Mouse (Mus musculus) limb, embryonic 13.5 days (tissue): ENCODE measurements around the gene Slc2a1. TPM values are rescaled to one million over a fixed set of nuclear protein-coding genes. Genes with fewer than 3 reads are reported as not detected.

ENCODE experiments used
- ATAC-seq: fragments of 200-750 bp; cut with Nextera tagmentation; 2 replicates; pipeline ENCODE4 v1.8.0; 2017; ENCODE audit warnings: low read depth, moderate number of reproducible peaks, moderate TSS enrichment; ENCODE audit not compliant: low FRiP score
- H3K27ac ChIP-seq: fragments of 300-500 bp; sonication (generic); 2 replicates; pipeline ENCODE4 v1.5.1; 2015; ENCODE audit warnings: inconsistent platforms, mild to moderate bottlenecking, moderate library complexity
- H3K27me3 ChIP-seq: fragments of 300-500 bp; sonication (generic); 2 replicates; pipeline ENCODE4 v1.6.1; 2015; ENCODE audit warnings: mild to moderate bottlenecking, inconsistent platforms
- H3K36me3 ChIP-seq: fragments of 300-500 bp; sonication (generic); 2 replicates; pipeline ENCODE4 v1.6.1; 2015; ENCODE audit warnings: inconsistent platforms, mild to moderate bottlenecking, moderate library complexity
- H3K4me1 ChIP-seq: fragments of 300-500 bp; sonication (generic); 2 replicates; pipeline ENCODE4 v1.6.1; 2015; ENCODE audit warnings: inconsistent platforms
- H3K4me2 ChIP-seq: fragments of 300-500 bp; sonication (generic); replicated peaks from 2 replicates; pipeline ENCODE4 v1.6.1; 2015; ENCODE audit warnings: inconsistent platforms, mild to moderate bottlenecking, moderate library complexity
- H3K4me3 ChIP-seq: fragments of 300-500 bp; sonication (generic); 2 replicates; pipeline ENCODE4 v1.5.1; 2015; ENCODE audit warnings: moderate library complexity, mild to moderate bottlenecking, inconsistent platforms
- H3K9ac ChIP-seq: fragments of 300-500 bp; sonication (generic); 2 replicates; pipeline ENCODE4 v1.6.1; 2015; ENCODE audit warnings: mild to moderate bottlenecking, inconsistent platforms
- H3K9me3 ChIP-seq: fragments of 300-500 bp; sonication (generic); 2 replicates; pipeline ENCODE4 v1.6.1; 2016; ENCODE audit warnings: inconsistent platforms
- WGBS: fragments of 180-500 bp; shearing (Covaris S2); methylation state at CpG from one replicate; pipeline ENCODE4 v1.1.7; 2015; 5-methylcytosine and 5-hydroxymethylcytosine counted together
- polyA plus RNA-seq: library from polyadenylated mRNA; unstranded; fragments of >200 nt; fragmentation: Nextera tagmentation; extraction: Ambion mirVana; gene quantifications from 2 replicates; pipeline ENCODE4 v1.2.1, GENCODE M21; 2015

Gene Slc2a1
- polyA plus RNA-seq, 1 experiment from 2014 or later, result 112 TPM

GRCm38 (mm10) chr4:119138171-119138570 is 29.7 kb downstream of the Slc2a1 start:
- H3K9me3 ChIP-seq, result no peaks in the 10 kb centered on the region
- H3K4me3 ChIP-seq, result peak overlapping the region; percentile 2; the same call in 1 of the 2 replicates
- H3K27me3 ChIP-seq, result no peaks in the 10 kb centered on the region
- H3K9ac ChIP-seq, result peak overlapping the region; percentile 55
- 10% methylated on average over 18 of the region's 18 CpGs for WGBS
- H3K4me1 ChIP-seq, result peaks cover 9% of the 10 kb centered on the region; the same call in 1 of the 2 replicates
- no peak overlapping the region for H3K27ac ChIP-seq
- peak; percentile 59 for ATAC-seq
- H3K4me2 ChIP-seq, result peak overlapping the region; percentile 49
- H3K36me3 ChIP-seq, result peaks cover 49% of the 10 kb centered on the region

- Histone ChIP-seq H3K9me3 (no peaks in the 10 kb centered on the region), H3K36me3 (peaks cover 43% of the 10 kb centered on the region), H3K27me3 (no peaks in the 10 kb centered on the region), H3K9ac (no peak overlapping the region), H3K4me1 (peaks cover 9% of the 10 kb centered on the region; the same call in 1 of the 2 replicates), H3K4me2 (peak overlapping the region; percentile 49; the same call in 1 of the 2 replicates), H3K27ac (no peak overlapping the region), H3K4me3 (no peak overlapping the region)
- 65% methylated on average over 8 of the region's 8 CpGs for WGBS
- ATAC-seq, result no peak
Observed at GRCm38 (mm10) chr4:119138776-119139175, 30.3 kb downstream of the Slc2a1 start.

GRCm38 (mm10) chr4:119140126-119140525 is 31.6 kb downstream of the Slc2a1 start:
- Histone ChIP-seq H3K27ac (no peak overlapping the region), H3K27me3 (no peaks in the 10 kb centered on the region), H3K4me2 (no peak overlapping the region), H3K4me1 (peaks cover 9% of the 10 kb centered on the region; the same call in 1 of the 2 replicates), H3K36me3 (peaks cover 29% of the 10 kb centered on the region), H3K9ac (no peak overlapping the region), H3K9me3 (peaks cover 4% of the 10 kb centered on the region; the same call in 1 of the 2 replicates), H3K4me3 (no peak overlapping the region)
- 56% methylated on average over 3 of the region's 3 CpGs for WGBS
- no peak for ATAC-seq

GRCm38 (mm10) chr4:119141191-119141590 is 32.7 kb downstream of the Slc2a1 start:
- ATAC-seq, result no peak
- H3K4me1 ChIP-seq, result peaks cover 9% of the 10 kb centered on the region; the same call in 1 of the 2 replicates
- H3K27ac ChIP-seq, result no peak overlapping the region
- H3K4me2 ChIP-seq, result no peak overlapping the region
- H3K4me3 ChIP-seq, result no peak overlapping the region
- peaks cover 18% of the 10 kb centered on the region for H3K36me3 ChIP-seq
- H3K9ac ChIP-seq, result no peak overlapping the region
- no peaks in the 10 kb centered on the region for H3K27me3 ChIP-seq
- H3K9me3 ChIP-seq, result peaks cover 4% of the 10 kb centered on the region; the same call in 1 of the 2 replicates
- 65% methylated on average over 10 of the region's 10 CpGs for WGBS

GRCm38 (mm10) chr4:119142230-119142871 is 33.8 kb downstream of the Slc2a1 start:
- peak; percentile 79; the same call in 1 of the 2 replicates for ATAC-seq
- Histone ChIP-seq H3K4me3 (peak overlapping the region; percentile 29), H3K36me3 (peaks cover 7% of the 10 kb centered on the region), H3K4me2 (peak overlapping the region; percentile 55), H3K4me1 (peaks cover 9% of the 10 kb centered on the region; the same call in 1 of the 2 replicates), H3K9ac (peak overlapping the region; percentile 43; the same call in 1 of the 2 replicates), H3K27ac (no peak overlapping the region; the same call in 1 of the 2 replicates), H3K9me3 (peaks cover 4% of the 10 kb centered on the region; the same call in 1 of the 2 replicates), H3K27me3 (no peaks in the 10 kb centered on the region)
- 25% methylated on average over 24 of the region's 24 CpGs for WGBS

- no peak overlapping the region for H3K4me3 ChIP-seq
- WGBS, result 89% methylated on average over 7 of the region's 7 CpGs
Observed at GRCm38 (mm10) chr4:119146816-119147215, 38.3 kb downstream of the Slc2a1 start.

GRCm38 (mm10) chr4:119147347-119147746 is 38.8 kb downstream of the Slc2a1 start:
- H3K36me3 ChIP-seq, result no peaks in the 10 kb centered on the region
- ATAC-seq, result no peak
- H3K27ac ChIP-seq, result no peak overlapping the region
- no peak overlapping the region for H3K9ac ChIP-seq
- no peak overlapping the region for H3K4me3 ChIP-seq
- H3K4me2 ChIP-seq, result no peak overlapping the region
- H3K9me3 ChIP-seq, result peaks cover 4% of the 10 kb centered on the region; the same call in 1 of the 2 replicates
- no peaks in the 10 kb centered on the region for H3K4me1 ChIP-seq
- no peaks in the 10 kb centered on the region for H3K27me3 ChIP-seq
- 75% methylated on average over 5 of the region's 5 CpGs for WGBS

More at GRCm38 (mm10) chr4:119146816-119147215, 38.3 kb downstream of the Slc2a1 start:
- Histone ChIP-seq H3K4me1 (no peaks in the 10 kb centered on the region), H3K27me3 (no peaks in the 10 kb centered on the region), H3K4me2 (no peak overlapping the region), H3K9ac (no peak overlapping the region), H3K27ac (no peak overlapping the region), H3K36me3 (no peaks in the 10 kb centered on the region), H3K9me3 (peaks cover 4% of the 10 kb centered on the region; the same call in 1 of the 2 replicates)
- no peak for ATAC-seq

- Histone ChIP-seq H3K4me3 (no peak overlapping the region), H3K4me2 (no peak overlapping the region), H3K27ac (no peak overlapping the region), H3K9ac (no peak overlapping the region), H3K27me3 (no peaks in the 10 kb centered on the region), H3K4me1 (no peaks in the 10 kb centered on the region), H3K36me3 (no peaks in the 10 kb centered on the region), H3K9me3 (peaks cover 4% of the 10 kb centered on the region; the same call in 1 of the 2 replicates)
- no peak for ATAC-seq
- 85% methylated on average over 11 of the region's 11 CpGs for WGBS
Observed at GRCm38 (mm10) chr4:119148741-119149140, 40.2 kb downstream of the Slc2a1 start.

GRCm38 (mm10) chr4:119157186-119157585 is 48.7 kb downstream of the Slc2a1 start:
- 35% methylated on average over 2 of the region's 2 CpGs for WGBS
- H3K4me1 ChIP-seq, result no peaks in the 10 kb centered on the region
- H3K27ac ChIP-seq, result no peak overlapping the region
- H3K9ac ChIP-seq, result no peak overlapping the region
- H3K9me3 ChIP-seq, result no peaks in the 10 kb centered on the region
- no peak overlapping the region for H3K4me3 ChIP-seq
- no peaks in the 10 kb centered on the region for H3K36me3 ChIP-seq
- no peak overlapping the region for H3K4me2 ChIP-seq
- no peaks in the 10 kb centered on the region for H3K27me3 ChIP-seq
- ATAC-seq, result no peak

GRCm38 (mm10) chr4:119157891-119158290 is 49.4 kb downstream of the Slc2a1 start:
- Histone ChIP-seq H3K36me3 (no peaks in the 10 kb centered on the region), H3K9me3 (no peaks in the 10 kb centered on the region), H3K4me1 (no peaks in the 10 kb centered on the region), H3K9ac (no peak overlapping the region), H3K4me2 (no peak overlapping the region), H3K27me3 (no peaks in the 10 kb centered on the region), H3K27ac (no peak overlapping the region), H3K4me3 (no peak overlapping the region)
- WGBS, result 63% methylated on average over 5 of the region's 5 CpGs
- ATAC-seq, result no peak

GRCm38 (mm10) chr4:119161358-119161757 is 52.8 kb downstream of the Slc2a1 start:
- no peak overlapping the region for H3K9ac ChIP-seq
- no peak overlapping the region for H3K4me3 ChIP-seq
- no peaks in the 10 kb centered on the region for H3K9me3 ChIP-seq
- no peak overlapping the region for H3K27ac ChIP-seq
- H3K27me3 ChIP-seq, result no peaks in the 10 kb centered on the region
- no peaks in the 10 kb centered on the region for H3K36me3 ChIP-seq
- H3K4me2 ChIP-seq, result no peak overlapping the region
- WGBS, result 76% methylated on average over 3 of the region's 3 CpGs
- ATAC-seq, result no peak
- no peaks in the 10 kb centered on the region for H3K4me1 ChIP-seq

GRCm38 (mm10) chr4:119162990-119163389 is 54.5 kb downstream of the Slc2a1 start:
- ATAC-seq, result no peak
- Histone ChIP-seq H3K4me3 (no peak overlapping the region), H3K4me2 (no peak overlapping the region), H3K27ac (no peak overlapping the region), H3K9me3 (no peaks in the 10 kb centered on the region), H3K36me3 (peaks cover 1% of the 10 kb centered on the region; the same call in 1 of the 2 replicates), H3K4me1 (no peaks in the 10 kb centered on the region), H3K9ac (no peak overlapping the region), H3K27me3 (no peaks in the 10 kb centered on the region)
- 62% methylated on average over 4 of the region's 4 CpGs for WGBS
